Mouse (Mus musculus): ENCODE data around the gene Hsf2bp. TPM values are rescaled to one million over a fixed set of nuclear protein-coding genes. Genes with fewer than 3 reads are reported as not detected.

Gene Hsf2bp
- polyA plus RNA-seq, 1 experiment from 2014 or later: 0.32 TPM

DNA sequence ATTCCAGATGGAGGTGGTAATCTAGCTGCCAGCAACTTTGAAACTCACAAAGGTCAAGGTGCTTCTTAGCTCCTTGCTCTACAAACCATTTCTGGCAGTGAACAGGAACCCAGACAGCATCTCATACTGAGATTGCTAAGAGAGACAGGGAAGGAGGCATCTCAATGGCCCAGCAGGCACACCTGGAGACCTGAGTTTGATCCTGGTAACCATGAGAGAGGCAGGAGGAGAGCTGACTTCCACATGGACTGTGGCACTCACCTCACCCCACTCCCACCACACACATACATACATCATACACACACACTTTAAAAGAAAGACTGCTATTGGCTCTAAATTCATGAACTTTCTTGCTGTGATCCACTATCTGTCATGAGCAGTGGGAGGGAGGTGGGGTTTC, 59.0 kb downstream of the Hsf2bp start:
- Histone ChIP-seq H3K4me1 (ENCODE audit: control insufficient read depth, insufficient read depth, low read length) (no peaks in the 10 kb centered on the region), H3K36me3 (replicated peaks; ENCODE audit: control insufficient read depth, insufficient read depth, low read depth, low read length) (no peaks in the 10 kb centered on the region), H3K4me3 (ENCODE audit: low read depth, low read length) (no peak overlapping the region), H3K9ac (replicated peaks; ENCODE audit: low read length) (no peak overlapping the region), H3K27ac (replicated peaks; ENCODE audit: low read depth, low read length) (no peak overlapping the region), H3K4me2 (ENCODE audit: low read depth, low read length) (no peak overlapping the region), H3K27me3 (ENCODE audit: control insufficient read depth, insufficient read depth, low read length) (no peaks in the 10 kb centered on the region), H3K9me3 (replicated peaks; ENCODE audit: control insufficient read depth, low read length) (no peaks in the 10 kb centered on the region)
- ATAC-seq (replicated peaks; ENCODE audit: insufficient number of reproducible peaks, low FRiP score, low TSS enrichment, low read depth): no peak
- no peak for DNase-seq (ENCODE audit: low spot score)

DNA sequence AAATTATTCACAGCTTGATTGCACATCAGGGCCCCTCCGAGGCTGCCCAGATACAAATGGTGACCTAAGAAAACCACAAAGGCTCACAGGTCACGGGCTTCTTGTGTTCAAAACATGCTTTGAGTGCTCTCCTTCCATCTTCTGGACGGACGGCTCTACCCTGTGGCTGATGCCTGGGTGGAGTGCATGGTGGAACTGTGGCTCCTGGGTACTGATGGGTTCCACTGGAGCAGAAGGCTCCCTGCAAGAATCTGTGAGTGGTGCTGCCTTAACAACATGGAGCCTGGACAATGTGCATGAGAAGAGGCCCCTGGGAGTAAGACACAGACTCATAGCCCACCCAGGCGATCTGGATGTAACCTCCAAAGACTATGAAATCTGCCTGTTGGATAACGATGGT, 59.6 kb downstream of the Hsf2bp start:
- H3K27ac ChIP-seq (replicated peaks; ENCODE audit: low read depth, low read length): no peak overlapping the region
- H3K9me3 ChIP-seq (replicated peaks; ENCODE audit: control insufficient read depth, low read length): no peaks in the 10 kb centered on the region
- H3K27me3 ChIP-seq (ENCODE audit: control insufficient read depth, insufficient read depth, low read length): no peaks in the 10 kb centered on the region
- H3K36me3 ChIP-seq (replicated peaks; ENCODE audit: control insufficient read depth, insufficient read depth, low read depth, low read length): no peaks in the 10 kb centered on the region
- H3K9ac ChIP-seq (replicated peaks; ENCODE audit: low read length): no peak overlapping the region
- H3K4me3 ChIP-seq (ENCODE audit: low read depth, low read length): no peak overlapping the region
- 80% methylated on average over 6 of the region's 6 CpGs for WGBS
- no peak for DNase-seq (ENCODE audit: low spot score)
- ATAC-seq (replicated peaks; ENCODE audit: insufficient number of reproducible peaks, low FRiP score, low TSS enrichment, low read depth): no peak
- H3K4me2 ChIP-seq (ENCODE audit: low read depth, low read length): no peak overlapping the region
- H3K4me1 ChIP-seq (ENCODE audit: control insufficient read depth, insufficient read depth, low read length): no peaks in the 10 kb centered on the region

- no peak overlapping the region for H3K9ac ChIP-seq (replicated peaks; ENCODE audit: low read length)
- H3K36me3 ChIP-seq (replicated peaks; ENCODE audit: control insufficient read depth, insufficient read depth, low read depth, low read length): no peaks in the 10 kb centered on the region
- H3K4me3 ChIP-seq (ENCODE audit: low read depth, low read length): no peak overlapping the region
- no peaks in the 10 kb centered on the region for H3K27me3 ChIP-seq (ENCODE audit: control insufficient read depth, insufficient read depth, low read length)
- ATAC-seq (replicated peaks; ENCODE audit: insufficient number of reproducible peaks, low FRiP score, low TSS enrichment, low read depth) (no peak), DNase-seq (ENCODE audit: low spot score) (no peak)
- 81% methylated on average over 5 of the region's 5 CpGs for WGBS
- no peak overlapping the region for H3K4me2 ChIP-seq (ENCODE audit: low read depth, low read length)
- H3K27ac ChIP-seq (replicated peaks; ENCODE audit: low read depth, low read length): no peak overlapping the region
- H3K9me3 ChIP-seq (replicated peaks; ENCODE audit: control insufficient read depth, low read length): no peaks in the 10 kb centered on the region
- H3K4me1 ChIP-seq (ENCODE audit: control insufficient read depth, insufficient read depth, low read length): no peaks in the 10 kb centered on the region
Observed at GRCm38 (mm10) chr17:31974694-31975093, 61.5 kb downstream of the Hsf2bp start.

DNA sequence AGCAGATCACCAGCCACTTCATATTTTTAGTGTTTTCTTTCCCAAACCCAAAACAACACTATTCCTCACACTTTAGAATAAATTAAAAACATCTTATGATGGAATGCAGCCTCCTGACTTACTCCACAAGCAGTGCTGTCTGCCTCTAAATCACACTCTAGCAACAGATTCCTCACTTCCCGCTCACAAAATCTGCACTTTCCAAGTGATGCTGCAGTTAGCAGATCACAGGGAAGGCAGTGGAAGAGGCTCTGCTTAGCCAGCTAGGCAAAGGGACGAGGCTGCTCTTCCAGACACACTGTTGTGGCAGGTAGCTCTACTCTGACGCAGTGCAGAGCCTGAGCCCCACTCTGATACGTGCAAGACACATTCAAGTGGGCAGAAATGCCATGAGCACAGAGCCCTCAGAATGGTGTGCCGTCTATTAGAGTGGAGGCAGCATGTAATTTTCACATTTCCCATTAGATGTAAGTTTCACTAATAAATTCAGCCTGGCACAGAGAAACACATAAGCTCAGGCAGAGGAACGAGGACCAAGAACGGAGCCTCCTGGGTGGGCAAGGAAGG, 62.4 kb downstream of the Hsf2bp start:
- no peak overlapping the region for H3K4me3 ChIP-seq (ENCODE audit: low read depth, low read length)
- H3K9ac ChIP-seq (replicated peaks; ENCODE audit: low read length): no peak overlapping the region
- H3K36me3 ChIP-seq (replicated peaks; ENCODE audit: control insufficient read depth, insufficient read depth, low read depth, low read length): no peaks in the 10 kb centered on the region
- DNase-seq (ENCODE audit: low spot score) (no peak), ATAC-seq (replicated peaks; ENCODE audit: insufficient number of reproducible peaks, low FRiP score, low TSS enrichment, low read depth) (no peak)
- H3K27me3 ChIP-seq (ENCODE audit: control insufficient read depth, insufficient read depth, low read length): no peaks in the 10 kb centered on the region
- WGBS: 72% methylated on average over 7 of the region's 7 CpGs
- no peaks in the 10 kb centered on the region for H3K4me1 ChIP-seq (ENCODE audit: control insufficient read depth, insufficient read depth, low read length)
- H3K9me3 ChIP-seq (replicated peaks; ENCODE audit: control insufficient read depth, low read length): no peaks in the 10 kb centered on the region
- H3K4me2 ChIP-seq (ENCODE audit: low read depth, low read length): no peak overlapping the region
- H3K27ac ChIP-seq (replicated peaks; ENCODE audit: low read depth, low read length): no peak overlapping the region

DNA sequence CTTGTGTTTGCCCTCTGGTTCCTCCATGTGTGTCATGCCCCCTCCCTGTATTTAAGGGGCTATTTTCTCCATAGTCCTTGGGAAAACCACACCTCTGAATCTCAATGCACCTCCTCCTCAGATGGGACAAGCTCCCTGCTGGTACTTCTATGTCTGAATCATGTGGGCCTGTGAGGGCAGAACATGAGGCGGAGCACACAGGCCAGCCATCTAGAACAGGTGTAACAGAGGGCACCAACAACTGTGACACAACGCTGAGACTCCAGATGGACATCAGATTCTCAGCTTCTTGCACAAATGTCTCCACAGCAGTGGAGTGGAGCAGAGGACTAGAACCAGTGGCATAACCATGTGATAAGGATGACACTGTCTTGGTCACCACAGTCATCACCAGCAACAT, 65.3 kb downstream of the Hsf2bp start:
- WGBS: 85% methylated on average over 2 of the region's 2 CpGs

GRCm38 (mm10) chr17:31968801-31969200, 67.3 kb downstream of the Hsf2bp start:
- WGBS: 86% methylated on average over 1 of the region's 1 CpGs
- Histone ChIP-seq H3K4me1 (ENCODE audit: control insufficient read depth, insufficient read depth, low read length) (no peaks in the 10 kb centered on the region), H3K27ac (replicated peaks; ENCODE audit: low read depth, low read length) (no peak overlapping the region), H3K9me3 (replicated peaks; ENCODE audit: control insufficient read depth, low read length) (no peaks in the 10 kb centered on the region), H3K9ac (replicated peaks; ENCODE audit: low read length) (no peak overlapping the region), H3K27me3 (ENCODE audit: control insufficient read depth, insufficient read depth, low read length) (no peaks in the 10 kb centered on the region), H3K4me3 (ENCODE audit: low read depth, low read length) (no peak overlapping the region), H3K36me3 (replicated peaks; ENCODE audit: control insufficient read depth, insufficient read depth, low read depth, low read length) (no peaks in the 10 kb centered on the region), H3K4me2 (ENCODE audit: low read depth, low read length) (no peak overlapping the region)
- ATAC-seq (replicated peaks; ENCODE audit: insufficient number of reproducible peaks, low FRiP score, low TSS enrichment, low read depth): no peak
- DNase-seq (ENCODE audit: low spot score): no peak

More for the DNA sequence above, 65.3 kb downstream of the Hsf2bp start:
- DNase-seq (ENCODE audit: low spot score) (no peak), ATAC-seq (replicated peaks; ENCODE audit: insufficient number of reproducible peaks, low FRiP score, low TSS enrichment, low read depth) (no peak)
- Histone ChIP-seq H3K4me2 (ENCODE audit: low read depth, low read length) (no peak overlapping the region), H3K9me3 (replicated peaks; ENCODE audit: control insufficient read depth, low read length) (no peaks in the 10 kb centered on the region), H3K4me3 (ENCODE audit: low read depth, low read length) (no peak overlapping the region), H3K27ac (replicated peaks; ENCODE audit: low read depth, low read length) (no peak overlapping the region), H3K9ac (replicated peaks; ENCODE audit: low read length) (no peak overlapping the region), H3K4me1 (ENCODE audit: control insufficient read depth, insufficient read depth, low read length) (no peaks in the 10 kb centered on the region), H3K36me3 (replicated peaks; ENCODE audit: control insufficient read depth, insufficient read depth, low read depth, low read length) (no peaks in the 10 kb centered on the region), H3K27me3 (ENCODE audit: control insufficient read depth, insufficient read depth, low read length) (no peaks in the 10 kb centered on the region)

DNA sequence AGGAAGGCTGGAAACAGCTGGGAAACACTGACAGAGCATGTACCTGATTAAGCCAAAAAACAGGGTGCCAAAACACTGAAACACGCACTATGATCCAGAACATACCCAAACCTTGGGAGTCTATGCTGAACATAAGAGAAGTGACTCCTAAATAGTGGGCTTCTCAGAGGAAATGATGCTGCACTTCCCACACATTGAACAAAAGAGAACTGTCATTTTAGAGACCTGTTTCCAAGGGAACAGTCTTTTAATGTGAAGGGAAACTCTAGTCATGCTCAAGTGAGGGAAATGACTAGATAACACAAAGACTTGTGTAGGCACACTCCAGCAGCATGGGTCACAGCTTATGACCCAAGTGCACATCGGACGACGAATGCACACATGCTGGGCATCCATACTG, 68.8 kb downstream of the Hsf2bp start:
- ATAC-seq (replicated peaks; ENCODE audit: insufficient number of reproducible peaks, low FRiP score, low TSS enrichment, low read depth) (no peak), DNase-seq (ENCODE audit: low spot score) (no peak)
- WGBS: 78% methylated on average over 4 of the region's 4 CpGs
- Histone ChIP-seq H3K27ac (replicated peaks; ENCODE audit: low read depth, low read length) (no peak overlapping the region), H3K4me1 (ENCODE audit: control insufficient read depth, insufficient read depth, low read length) (no peaks in the 10 kb centered on the region), H3K9ac (replicated peaks; ENCODE audit: low read length) (no peak overlapping the region), H3K36me3 (replicated peaks; ENCODE audit: control insufficient read depth, insufficient read depth, low read depth, low read length) (no peaks in the 10 kb centered on the region), H3K4me2 (ENCODE audit: low read depth, low read length) (no peak overlapping the region), H3K9me3 (replicated peaks; ENCODE audit: control insufficient read depth, low read length) (no peaks in the 10 kb centered on the region), H3K4me3 (ENCODE audit: low read depth, low read length) (no peak overlapping the region), H3K27me3 (ENCODE audit: control insufficient read depth, insufficient read depth, low read length) (no peaks in the 10 kb centered on the region)

DNA sequence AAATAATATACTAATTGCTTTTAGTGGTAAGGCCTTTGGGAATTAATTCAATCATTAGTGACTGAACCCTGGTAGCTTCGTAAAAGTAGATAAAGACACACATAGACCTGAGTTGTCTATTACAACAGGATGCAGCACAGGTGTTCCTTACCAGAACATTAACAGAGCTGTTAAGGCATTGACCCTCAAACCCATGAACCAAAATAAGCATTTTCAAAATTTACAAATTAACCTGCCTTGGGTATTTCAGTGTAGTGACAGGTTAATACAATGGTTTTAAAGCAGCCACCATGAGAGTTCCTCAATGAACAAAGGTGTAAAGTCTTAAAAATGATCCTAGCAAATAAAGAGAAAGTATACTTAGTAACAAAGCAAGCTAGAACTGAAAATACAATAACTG, 69.6 kb downstream of the Hsf2bp start:
- Histone ChIP-seq H3K4me1 (ENCODE audit: control insufficient read depth, insufficient read depth, low read length) (no peaks in the 10 kb centered on the region), H3K27ac (replicated peaks; ENCODE audit: low read depth, low read length) (no peak overlapping the region), H3K4me3 (ENCODE audit: low read depth, low read length) (no peak overlapping the region), H3K9me3 (replicated peaks; ENCODE audit: control insufficient read depth, low read length) (no peaks in the 10 kb centered on the region), H3K4me2 (ENCODE audit: low read depth, low read length) (no peak overlapping the region), H3K27me3 (ENCODE audit: control insufficient read depth, insufficient read depth, low read length) (no peaks in the 10 kb centered on the region), H3K9ac (replicated peaks; ENCODE audit: low read length) (no peak overlapping the region), H3K36me3 (replicated peaks; ENCODE audit: control insufficient read depth, insufficient read depth, low read depth, low read length) (no peaks in the 10 kb centered on the region)
- ATAC-seq (replicated peaks; ENCODE audit: insufficient number of reproducible peaks, low FRiP score, low TSS enrichment, low read depth) (no peak), DNase-seq (ENCODE audit: low spot score) (no peak)
- WGBS: 87% methylated on average over 1 of the region's 1 CpGs

All from embryonic facial prominence, embryonic 11.5 days (tissue).